Mouse (Mus musculus) midbrain, embryonic 12.5 days (tissue): ENCODE data around the gene Hinfp. TPM values are rescaled to one million over a fixed set of nuclear protein-coding genes. Genes with fewer than 3 reads are reported as not detected.

Experiments used
- ATAC-seq: fragments of 200-750 bp; cut with Nextera tagmentation; 2 replicates; pipeline ENCODE4 v1.8.0; 2017; ENCODE audit warnings: low read depth, moderate TSS enrichment, moderate library complexity; ENCODE audit not compliant: low FRiP score
- H3K27ac ChIP-seq: fragments of 300-500 bp; sonication (generic); replicated peaks from 2 replicates; pipeline ENCODE4 v1.5.1; 2016; ENCODE audit warnings: mild to moderate bottlenecking
- H3K27me3 ChIP-seq: fragments of 300-500 bp; sonication (generic); 2 replicates; pipeline ENCODE4 v1.6.1; 2016; ENCODE audit warnings: mild to moderate bottlenecking
- H3K36me3 ChIP-seq: fragments of 300-500 bp; sonication (generic); 2 replicates; pipeline ENCODE4 v1.6.1; 2016
- H3K4me1 ChIP-seq: fragments of 300-500 bp; sonication (generic); 2 replicates; pipeline ENCODE4 v1.6.1; 2016
- H3K4me2 ChIP-seq: fragments of 300-500 bp; sonication (generic); replicated peaks from 2 replicates; pipeline ENCODE4 v1.6.1; 2016; ENCODE audit warnings: mild to moderate bottlenecking, moderate library complexity
- H3K4me3 ChIP-seq: fragments of 300-500 bp; sonication (generic); 2 replicates; pipeline ENCODE4 v1.5.1; 2016; ENCODE audit warnings: mild to moderate bottlenecking
- H3K9ac ChIP-seq: fragments of 300-500 bp; sonication (generic); replicated peaks from 2 replicates; pipeline ENCODE4 v1.6.1; 2016; ENCODE audit warnings: mild to moderate bottlenecking, moderate library complexity
- H3K9me3 ChIP-seq: fragments of 300-500 bp; sonication (generic); 2 replicates; pipeline ENCODE4 v1.6.1; 2016; ENCODE audit warnings: mild to moderate bottlenecking
- WGBS: fragments of 180-500 bp; shearing (Covaris S2); methylation state at CpG from one replicate; pipeline ENCODE4 v1.1.7; 2016; 5-methylcytosine and 5-hydroxymethylcytosine counted together
- polyA plus RNA-seq: library from polyadenylated mRNA; unstranded; fragments of >200 nt; fragmentation: Nextera tagmentation; extraction: Ambion mirVana; gene quantifications from 2 replicates; pipeline ENCODE4 v1.2.1, GENCODE M21; 2016

Hinfp gene
- polyA plus RNA-seq: 33.9 and 38.5 TPM in 2 replicates

DNA sequence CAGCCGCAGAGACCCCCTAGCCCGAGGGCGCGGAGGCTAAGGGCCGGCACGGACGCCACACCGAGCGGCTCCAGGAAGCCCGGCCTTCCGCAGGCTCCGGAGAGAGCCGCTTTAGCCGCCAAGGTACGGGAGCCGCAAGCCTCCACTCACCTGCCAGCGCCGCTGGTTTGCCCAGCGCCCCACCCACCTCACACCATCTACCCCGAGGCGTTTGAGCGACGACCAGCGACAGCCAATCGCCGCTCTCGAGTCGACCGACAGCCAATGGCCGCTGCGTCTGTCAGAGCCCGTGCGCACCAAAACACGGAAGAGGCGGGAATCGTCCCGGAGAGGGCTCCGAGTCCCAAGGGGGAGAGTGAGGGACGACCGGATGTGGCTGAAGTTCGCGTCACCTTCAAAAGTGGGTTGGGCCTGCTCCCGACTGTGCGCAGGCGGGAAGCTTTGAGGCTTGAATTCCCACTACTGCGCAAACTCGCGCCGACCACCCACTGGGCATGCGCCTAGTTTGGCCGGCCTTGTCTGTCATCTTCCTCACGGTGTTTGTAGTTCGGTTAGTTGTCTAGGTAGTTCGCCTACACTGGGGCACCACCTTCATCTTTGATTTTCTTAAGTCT, at the start of gene Hinfp:
Gene Hinfp (minus strand): TSS at position 206 of the 614 bp plus-strand sequence.
- Histone ChIP-seq H3K4me1 (peaks cover 15% of the 10 kb centered on the region), H3K27me3 (no peaks in the 10 kb centered on the region), H3K4me2 (peak within 1 kb of the TSS; percentile 72), H3K9me3 (no peaks in the 10 kb centered on the region), H3K27ac (peak within 1 kb of the TSS; percentile 74), H3K36me3 (peaks cover 21% of the 10 kb centered on the region), H3K9ac (peak within 1 kb of the TSS; percentile 92), H3K4me3 (peak within 1 kb of the TSS; percentile 96)
- under 1% methylated on average over 54 of the region's 54 CpGs for WGBS
- peak; percentile 99 for ATAC-seq

DNA sequence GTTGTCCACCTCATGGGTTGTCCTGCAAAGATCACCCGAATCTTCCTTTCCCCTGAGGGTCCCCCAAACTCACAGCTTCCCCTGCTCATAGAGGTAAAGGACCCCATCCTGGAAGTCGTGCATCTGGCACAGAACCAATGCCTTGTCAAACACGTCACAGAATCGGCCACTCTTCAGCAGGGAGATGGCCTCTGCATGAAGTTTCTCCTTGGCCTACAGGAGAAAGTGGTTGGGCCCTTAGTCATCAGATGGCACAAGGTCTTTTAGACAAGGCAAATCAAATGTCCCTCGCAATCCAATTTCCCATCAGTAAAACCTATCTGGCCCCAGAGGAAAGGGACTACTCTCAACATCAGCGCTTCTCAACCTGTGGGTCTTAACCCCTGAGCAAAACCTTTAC, 47.7 kb upstream of the Hinfp start:
- Histone ChIP-seq H3K9ac (no peak overlapping the region), H3K27ac (no peak overlapping the region), H3K9me3 (no peaks in the 10 kb centered on the region), H3K4me1 (no peaks in the 10 kb centered on the region), H3K4me3 (no peak overlapping the region), H3K27me3 (no peaks in the 10 kb centered on the region), H3K4me2 (no peak overlapping the region), H3K36me3 (peaks cover 90% of the 10 kb centered on the region)
- no peak for ATAC-seq
- 95% methylated on average over 6 of the region's 6 CpGs for WGBS

DNA sequence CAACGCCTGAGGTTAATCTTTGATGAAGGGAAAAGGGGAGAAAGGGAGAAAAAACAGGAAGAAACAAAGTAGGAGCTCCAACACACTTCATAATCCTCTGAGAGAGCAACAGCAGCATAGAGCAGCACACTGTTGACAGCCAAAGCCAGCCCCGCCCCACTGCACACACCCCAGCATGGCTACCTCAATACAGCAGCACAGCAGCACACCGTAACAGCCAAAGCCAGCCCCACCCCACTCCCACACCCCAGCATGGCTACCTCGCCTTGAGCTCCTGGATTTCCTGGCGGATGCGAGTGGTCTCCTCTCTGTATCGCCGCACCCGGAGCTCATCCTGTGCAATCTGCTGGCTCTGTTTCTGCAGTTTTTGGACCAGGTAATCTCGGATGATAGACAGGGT, 46.9 kb upstream of the Hinfp start:
- H3K4me3 ChIP-seq: no peak overlapping the region
- no peak for ATAC-seq
- H3K9ac ChIP-seq: no peak overlapping the region
- 95% methylated on average over 10 of the region's 10 CpGs for WGBS
- H3K4me1 ChIP-seq: no peaks in the 10 kb centered on the region
- no peaks in the 10 kb centered on the region for H3K27me3 ChIP-seq
- no peak overlapping the region for H3K27ac ChIP-seq
- no peaks in the 10 kb centered on the region for H3K9me3 ChIP-seq
- no peak overlapping the region for H3K4me2 ChIP-seq
- H3K36me3 ChIP-seq: peaks cover 93% of the 10 kb centered on the region

DNA sequence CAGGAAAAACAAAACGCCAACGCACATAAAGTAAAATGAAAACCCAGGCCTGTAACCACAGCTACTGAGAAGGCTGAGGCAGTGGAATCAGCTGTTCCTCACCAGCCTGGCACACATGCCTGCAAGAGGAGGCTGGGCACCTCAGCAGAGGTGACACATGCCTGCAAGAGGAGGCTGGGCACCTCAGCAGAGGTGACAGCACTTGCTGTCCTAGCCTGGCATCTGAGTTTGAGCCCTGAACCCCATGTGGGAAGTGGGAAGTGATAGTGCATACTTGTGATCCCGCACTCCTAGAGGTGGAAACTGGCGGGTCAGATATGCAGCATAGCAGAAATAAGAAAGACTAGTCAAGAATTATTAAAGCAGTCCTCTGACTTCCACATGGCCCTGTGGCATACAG, 45.9 kb upstream of the Hinfp start:
- Histone ChIP-seq H3K9me3 (no peaks in the 10 kb centered on the region), H3K4me1 (no peaks in the 10 kb centered on the region), H3K4me3 (no peak overlapping the region), H3K36me3 (peaks cover 91% of the 10 kb centered on the region), H3K9ac (no peak overlapping the region), H3K27me3 (no peaks in the 10 kb centered on the region), H3K27ac (no peak overlapping the region), H3K4me2 (no peak overlapping the region)
- 94% methylated on average over 4 of the region's 4 CpGs for WGBS
- no peak for ATAC-seq

DNA sequence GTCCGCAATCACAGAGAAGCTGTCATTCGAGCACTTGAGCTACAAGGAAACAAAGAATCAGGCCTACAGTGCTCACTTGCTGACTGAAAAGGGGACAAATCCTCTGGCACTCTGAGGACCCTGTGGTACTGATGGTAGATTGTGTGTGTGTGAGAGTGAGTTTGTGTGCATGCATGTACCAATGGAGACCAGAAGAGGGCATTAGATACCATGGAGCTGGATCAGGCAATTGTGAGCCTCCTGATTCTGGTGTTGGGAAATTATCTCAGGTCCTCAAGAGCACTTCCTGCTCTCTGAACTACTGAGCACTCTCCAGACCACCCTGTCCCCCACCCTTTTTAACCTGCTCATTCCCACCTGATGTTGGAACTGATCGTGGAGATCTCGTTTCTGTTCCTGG, 43.1 kb upstream of the Hinfp start:
- no peak overlapping the region for H3K4me3 ChIP-seq
- 94% methylated on average over 4 of the region's 4 CpGs for WGBS
- H3K36me3 ChIP-seq: peaks cover 63% of the 10 kb centered on the region

DNA sequence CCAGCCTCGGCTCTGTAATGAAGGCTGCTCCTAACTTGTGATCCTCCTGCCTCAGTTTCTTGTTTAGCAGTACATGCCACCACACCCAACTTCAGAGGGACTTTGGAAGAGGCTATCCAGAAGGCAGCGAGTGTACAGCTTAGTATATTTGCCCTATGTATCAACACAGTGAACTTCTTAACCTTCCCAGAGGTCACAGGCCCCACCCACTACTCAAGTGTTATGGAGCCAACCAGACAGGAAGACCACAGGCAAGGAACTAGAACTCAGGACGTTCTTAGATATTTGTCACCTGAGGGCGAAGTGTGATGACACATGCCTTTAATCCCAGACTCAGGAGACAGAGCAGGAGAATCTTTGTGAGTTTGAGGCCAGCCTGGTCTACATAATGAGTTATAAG, 42.1 kb upstream of the Hinfp start:
- no peak for ATAC-seq

More for the DNA sequence above, 43.1 kb upstream of the Hinfp start:
- no peak overlapping the region for H3K27ac ChIP-seq
- H3K4me2 ChIP-seq: no peak overlapping the region
- no peak overlapping the region for H3K9ac ChIP-seq
- H3K9me3 ChIP-seq: no peaks in the 10 kb centered on the region
- H3K4me1 ChIP-seq: peaks cover 7% of the 10 kb centered on the region
- ATAC-seq: no peak
- H3K27me3 ChIP-seq: no peaks in the 10 kb centered on the region

DNA sequence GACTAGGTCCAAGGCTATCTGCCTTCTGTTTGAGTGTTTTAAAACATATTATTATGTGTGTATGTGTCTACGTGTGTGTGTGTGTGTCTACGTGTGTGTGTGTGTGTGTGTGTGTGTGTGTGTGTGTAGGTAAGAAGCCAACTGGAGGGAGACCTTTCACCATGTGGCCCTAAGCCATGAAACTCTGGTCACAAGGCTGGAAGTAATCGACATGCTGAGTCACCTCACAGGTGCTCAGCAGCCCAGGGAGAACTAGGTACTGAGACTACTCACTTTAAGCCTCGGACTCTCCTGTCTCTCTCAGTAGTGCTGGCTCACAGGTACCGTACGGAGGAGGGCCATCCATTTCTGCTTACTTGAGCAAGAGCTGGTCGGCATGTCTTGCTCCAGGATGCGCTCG, 41.7 kb upstream of the Hinfp start:
- Histone ChIP-seq H3K4me3 (no peak overlapping the region), H3K4me2 (no peak overlapping the region), H3K4me1 (peaks cover 17% of the 10 kb centered on the region), H3K27ac (no peak overlapping the region), H3K27me3 (no peaks in the 10 kb centered on the region), H3K9me3 (no peaks in the 10 kb centered on the region), H3K36me3 (peaks cover 49% of the 10 kb centered on the region), H3K9ac (no peak overlapping the region)
- 92% methylated on average over 9 of the region's 9 CpGs for WGBS
- no peak for ATAC-seq

More for the DNA sequence above, 42.1 kb upstream of the Hinfp start:
- Histone ChIP-seq H3K27me3 (no peaks in the 10 kb centered on the region), H3K9me3 (no peaks in the 10 kb centered on the region), H3K9ac (no peak overlapping the region), H3K4me1 (peaks cover 16% of the 10 kb centered on the region), H3K27ac (no peak overlapping the region), H3K4me2 (no peak overlapping the region), H3K4me3 (no peak overlapping the region), H3K36me3 (peaks cover 54% of the 10 kb centered on the region)
- WGBS: 90% methylated on average over 4 of the region's 4 CpGs

DNA sequence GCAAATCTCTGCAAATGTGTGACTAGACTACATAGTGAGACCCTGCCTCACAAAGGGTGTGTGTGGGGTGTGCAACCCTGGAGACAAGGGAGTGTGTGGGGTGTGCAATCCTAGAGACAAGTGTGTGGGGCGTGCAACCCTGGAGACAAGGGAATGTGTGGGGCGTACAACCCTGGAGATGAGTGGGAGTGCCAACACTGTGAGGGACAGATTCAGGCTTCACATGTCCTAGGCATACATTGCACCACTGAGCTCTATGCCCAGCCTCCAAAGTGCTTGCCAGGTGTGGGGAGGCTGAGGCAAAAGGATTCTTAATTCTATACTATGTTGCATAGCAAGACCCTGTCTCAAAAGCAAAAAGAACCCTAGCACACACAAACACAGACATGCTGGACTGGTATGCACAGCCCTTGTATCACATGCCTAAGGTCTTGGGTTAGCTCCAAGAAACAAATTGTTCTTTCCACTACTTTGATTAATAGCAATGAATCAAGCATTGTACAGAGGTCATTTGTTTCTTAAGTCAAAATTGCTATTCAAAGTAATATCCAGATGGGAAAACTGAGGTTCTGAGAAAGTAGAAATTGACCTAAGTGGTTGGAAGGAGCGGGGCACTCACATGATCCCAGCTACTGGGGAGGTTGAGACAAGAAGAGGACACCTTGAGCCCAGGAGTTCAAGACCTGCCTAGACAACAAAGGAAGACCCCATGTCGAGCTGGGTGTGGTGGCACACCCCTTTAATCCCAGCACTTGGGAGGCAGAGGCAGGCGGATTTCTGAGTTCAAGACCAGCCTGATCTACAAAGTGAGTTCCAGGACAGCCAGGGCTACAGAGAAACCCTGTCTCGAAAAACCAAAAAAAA, 40.3 kb upstream of the Hinfp start:
- no peaks in the 10 kb centered on the region for H3K27me3 ChIP-seq
- no peak overlapping the region for H3K27ac ChIP-seq
- WGBS: 86% methylated on average over 6 of the region's 6 CpGs
- H3K9ac ChIP-seq: no peak overlapping the region
- no peak for ATAC-seq
- no peaks in the 10 kb centered on the region for H3K9me3 ChIP-seq
- peaks cover 17% of the 10 kb centered on the region for H3K4me1 ChIP-seq
- H3K4me3 ChIP-seq: no peak overlapping the region
- H3K4me2 ChIP-seq: no peak overlapping the region
- peaks cover 44% of the 10 kb centered on the region for H3K36me3 ChIP-seq

DNA sequence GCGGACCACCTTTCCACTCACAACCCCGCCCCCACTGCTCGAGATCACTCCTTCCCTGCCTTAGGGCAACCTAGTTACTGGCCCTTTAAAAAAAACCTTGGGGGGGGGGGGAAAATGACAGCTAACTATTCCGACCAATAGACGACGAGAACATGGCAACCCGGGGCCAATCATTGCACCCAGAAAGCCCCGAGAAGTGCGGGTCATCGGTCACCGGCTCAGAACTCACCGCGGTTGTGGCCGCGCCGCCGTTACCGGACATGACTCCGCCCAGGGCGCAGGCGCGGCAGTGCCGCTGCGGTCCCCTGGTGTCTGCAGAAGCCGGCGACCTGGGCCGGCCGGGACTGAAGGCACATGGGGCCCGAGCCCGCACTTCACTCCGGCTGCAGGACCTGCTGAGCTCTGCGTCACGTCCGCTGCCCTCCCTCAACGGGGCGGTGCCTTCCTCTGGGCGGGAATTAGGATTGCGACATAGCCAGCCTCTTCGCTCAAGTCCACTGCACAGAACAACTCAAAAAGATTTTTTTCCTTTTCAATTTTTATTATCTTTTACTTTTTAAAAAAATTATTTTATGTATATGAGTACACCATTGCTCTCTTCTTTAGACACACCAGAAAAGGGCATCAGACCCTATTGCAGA, 38.4 kb upstream of the Hinfp start, which contains the start of gene Hmbs:
Gene Hmbs (minus strand): TSS at position 448 of the 641 bp plus-strand sequence.
- Histone ChIP-seq H3K36me3 (peaks cover 39% of the 10 kb centered on the region), H3K27me3 (no peaks in the 10 kb centered on the region), H3K4me3 (peak within 1 kb of the TSS; percentile 88), H3K27ac (peak within 1 kb of the TSS; percentile 99), H3K9ac (peak within 1 kb of the TSS; percentile 87), H3K4me1 (peaks cover 17% of the 10 kb centered on the region), H3K9me3 (no peaks in the 10 kb centered on the region), H3K4me2 (peak within 1 kb of the TSS; percentile 69)
- WGBS: 0% methylated on average over 39 of the region's 39 CpGs
- peak; percentile 96 for ATAC-seq

DNA sequence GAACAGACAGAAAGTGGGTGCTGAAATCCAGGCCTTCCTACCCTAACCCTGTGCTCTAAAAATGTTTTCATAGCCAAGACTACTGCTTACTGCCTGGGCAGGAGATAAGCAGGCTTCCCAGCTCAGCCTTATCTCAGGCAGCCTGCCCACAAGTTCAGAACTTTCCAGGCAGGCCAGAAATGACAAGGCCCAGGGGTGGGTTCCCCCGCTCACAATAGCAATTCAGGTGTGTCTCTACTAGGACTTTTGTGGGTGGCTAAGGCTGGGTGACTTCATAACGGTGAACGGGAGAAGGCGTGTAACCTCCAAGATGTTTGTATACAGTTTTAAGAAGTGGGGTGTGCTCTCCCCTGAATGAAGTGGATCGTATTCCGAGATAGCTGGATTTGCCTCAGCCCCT, 37.8 kb upstream of the Hinfp start:
- Histone ChIP-seq H3K9ac (peak overlapping the region; percentile 87), H3K4me1 (peaks cover 17% of the 10 kb centered on the region), H3K9me3 (no peaks in the 10 kb centered on the region), H3K36me3 (peaks cover 37% of the 10 kb centered on the region), H3K27ac (peak overlapping the region; percentile 99), H3K4me3 (peak overlapping the region; percentile 88), H3K27me3 (no peaks in the 10 kb centered on the region), H3K4me2 (peak overlapping the region; percentile 69)
- peak; percentile 18 for ATAC-seq
- 15% methylated on average over 6 of the region's 6 CpGs for WGBS

DNA sequence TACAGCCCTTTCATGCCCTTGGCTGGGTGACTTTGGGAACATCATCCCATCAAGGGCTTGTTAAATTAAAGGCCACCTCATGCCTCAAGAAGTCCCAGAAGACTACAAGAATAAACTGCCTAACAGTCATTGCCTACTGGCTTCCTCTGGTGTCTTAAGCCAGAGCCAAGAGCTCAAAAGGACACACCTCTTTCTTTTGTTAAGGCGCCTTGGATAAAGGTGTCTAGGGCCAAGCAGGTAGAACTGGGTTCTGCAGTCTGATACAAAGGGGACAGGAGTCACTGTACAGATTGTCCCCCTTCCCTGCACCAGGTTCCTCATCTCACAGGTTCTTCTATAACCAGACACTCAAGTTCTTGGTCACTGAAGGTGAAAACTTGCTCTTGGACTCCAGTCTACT, 37.1 kb upstream of the Hinfp start:
- Histone ChIP-seq H3K36me3 (peaks cover 33% of the 10 kb centered on the region), H3K27me3 (no peaks in the 10 kb centered on the region), H3K9me3 (no peaks in the 10 kb centered on the region), H3K4me3 (0 out of 2 replicates have a peak overlapping the region, but pooled peaks have one; percentile 0), H3K4me2 (peak overlapping the region; percentile 69; the same call in 1 of the 2 replicates), H3K9ac (no peak overlapping the region), H3K4me1 (peaks cover 21% of the 10 kb centered on the region), H3K27ac (no peak overlapping the region)
- no peak for ATAC-seq
- 95% methylated on average over 1 of the region's 1 CpGs for WGBS

DNA sequence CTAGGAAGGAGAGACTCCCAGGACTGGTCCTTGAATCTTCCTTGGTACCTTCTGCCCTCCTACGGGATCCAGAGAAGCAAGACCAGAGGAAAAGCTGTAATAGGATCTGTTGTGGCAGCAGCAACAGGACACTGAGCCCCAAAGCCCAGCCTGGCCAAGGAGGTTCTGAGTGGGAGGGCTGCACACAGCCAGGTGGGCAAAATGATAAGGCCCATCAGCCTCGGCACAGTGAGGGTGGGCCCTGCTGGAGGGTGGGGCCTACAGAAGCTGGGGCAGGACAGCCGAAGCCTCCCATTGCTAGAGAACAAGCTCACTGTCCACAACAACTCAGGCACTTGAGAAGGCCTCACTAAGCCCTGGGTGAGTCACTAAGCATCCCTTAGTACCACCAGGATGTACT, 36.7 kb upstream of the Hinfp start:
- H3K9ac ChIP-seq: no peak overlapping the region
- H3K27ac ChIP-seq: no peak overlapping the region
- no peak overlapping the region for H3K4me2 ChIP-seq
- H3K9me3 ChIP-seq: no peaks in the 10 kb centered on the region
- H3K27me3 ChIP-seq: no peaks in the 10 kb centered on the region
- WGBS: 85% methylated on average over 3 of the region's 3 CpGs
- peaks cover 26% of the 10 kb centered on the region for H3K4me1 ChIP-seq
- no peak for ATAC-seq
- H3K4me3 ChIP-seq: no peak overlapping the region
- H3K36me3 ChIP-seq: peaks cover 32% of the 10 kb centered on the region
